Mouse (Mus musculus) liver, embryonic 14.5 days (tissue): ENCODE data around the gene Scn4b.

ENCODE experiments used
- CTCF ChIP-seq: IDR thresholded peaks from 2 replicates; pipeline ENCODE4 v1.5.1; 2016; ENCODE audit warnings: antibody characterized with exemption, low read depth, control low read depth
- EP300 ChIP-seq: IDR thresholded peaks from 2 replicates; pipeline ENCODE4 v1.6.1; 2016; ENCODE audit warnings: antibody characterized with exemption, low read depth

- TF ChIP-seq CTCF (no peak), EP300 (no peak)
Measured at GRCm38 (mm10) chr9:45103211-45103979, 34.8 kb upstream of the Scn4b start.
